Mouse (Mus musculus) intestine, postnatal 0 days (tissue): ENCODE data around the gene Pkp3. TPM values are rescaled to one million over a fixed set of nuclear protein-coding genes. Genes with fewer than 3 reads are reported as not detected.

Source experiments
- ATAC-seq: fragments of 200-750 bp; cut with Nextera tagmentation; 2 replicates; pipeline ENCODE4 v1.8.0; 2017; ENCODE audit warnings: mild to moderate bottlenecking, moderate TSS enrichment, moderate library complexity
- H3K27ac ChIP-seq: fragments of 300-500 bp; sonication (generic); 2 replicates; pipeline ENCODE4 v1.5.1; 2014; ENCODE audit warnings: mild to moderate bottlenecking, low read depth, low read length, moderate library complexity
- H3K27me3 ChIP-seq: fragments of 300-500 bp; sonication (generic); replicated peaks from 2 replicates; pipeline ENCODE4 v1.6.1; 2014; ENCODE audit warnings: low read length, mixed read lengths; ENCODE audit not compliant: control insufficient read depth, insufficient read depth
- H3K36me3 ChIP-seq: fragments of 300-500 bp; sonication (generic); 2 replicates; pipeline ENCODE4 v1.6.1; 2014; ENCODE audit warnings: mild to moderate bottlenecking, moderate library complexity; ENCODE audit not compliant: control insufficient read depth, insufficient read depth
- H3K4me1 ChIP-seq: fragments of 300-500 bp; sonication (generic); replicated peaks from 2 replicates; pipeline ENCODE4 v1.6.1; 2014; ENCODE audit warnings: antibody characterized with exemption, low read length, mixed read lengths; ENCODE audit not compliant: control insufficient read depth, insufficient read depth
- H3K4me2 ChIP-seq: fragments of 300-500 bp; sonication (generic); replicated peaks from 2 replicates; pipeline ENCODE4 v1.6.1; 2014; ENCODE audit warnings: low read depth, mild to moderate bottlenecking, moderate library complexity
- H3K4me3 ChIP-seq: fragments of 300-500 bp; sonication (generic); 2 replicates; pipeline ENCODE4 v1.5.1; 2014; ENCODE audit warnings: low read depth, low read length
- H3K9ac ChIP-seq: fragments of 300-500 bp; sonication (generic); 2 replicates; pipeline ENCODE4 v1.6.1; 2014; ENCODE audit warnings: mild to moderate bottlenecking, low read depth, low read length
- H3K9me3 ChIP-seq: fragments of 300-500 bp; sonication (generic); 2 replicates; pipeline ENCODE4 v1.6.1; 2016; ENCODE audit warnings: mixed run types; ENCODE audit not compliant: control insufficient read depth
- CTCF ChIP-seq: sonication (generic); IDR thresholded peaks from 2 replicates; pipeline ENCODE4 v1.5.1; 2016; ENCODE audit warnings: low read depth, mild to moderate bottlenecking, control low read depth, antibody characterized with exemption, moderate library complexity
- WGBS: fragments of 180-500 bp; shearing (Covaris S2); extraction: QIAGEN DNeasy Blood & Tissue Kit; methylation state at CpG from one replicate; pipeline ENCODE4 v1.1.7; 2014; 5-methylcytosine and 5-hydroxymethylcytosine counted together
- polyA plus RNA-seq: library from polyadenylated mRNA; unstranded; fragments of >200 nt; fragmentation: Nextera tagmentation; extraction: Ambion mirVana; gene quantifications from 2 replicates; pipeline ENCODE4 v1.2.1, GENCODE M21; 2015

The Pkp3 gene
- polyA plus RNA-seq, 1 experiment from 2014 or later, result 35.3 TPM

DNA sequence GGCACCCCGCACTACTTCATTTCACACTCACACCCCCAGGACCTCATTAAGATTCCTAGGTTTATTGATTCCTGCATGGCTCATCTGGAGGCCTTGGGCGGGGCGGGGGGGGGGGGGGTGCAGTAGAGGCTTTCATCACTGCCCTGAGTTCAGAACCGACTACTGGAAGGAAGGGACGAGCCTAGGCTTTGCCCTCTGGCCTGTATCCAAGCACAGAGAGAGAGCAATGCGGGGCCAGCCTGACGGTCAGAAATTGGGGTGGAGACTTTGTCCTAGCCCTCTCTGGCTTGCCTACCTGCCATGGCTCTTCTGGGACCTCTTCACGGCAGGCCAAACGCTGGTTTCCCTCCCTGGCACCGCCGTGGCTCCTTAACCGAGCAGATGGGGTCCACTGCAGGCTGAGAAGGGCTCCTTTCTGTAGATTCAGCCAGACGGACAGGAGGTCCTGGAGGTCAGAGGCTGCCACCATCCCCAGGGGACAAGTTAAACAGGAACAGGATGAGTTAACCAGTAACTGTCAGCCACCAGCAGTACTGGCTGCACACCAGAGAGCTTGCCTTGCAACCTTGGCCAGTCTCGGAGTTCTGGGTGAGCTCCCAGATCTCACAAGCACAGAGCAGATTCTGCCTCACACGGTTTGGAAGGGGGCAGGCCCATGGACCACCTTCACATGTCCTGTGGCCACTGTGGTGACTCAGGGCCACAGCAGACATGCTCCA lies 16.6 kb downstream of the Pkp3 start:
- H3K4me1 ChIP-seq, result no peaks in the 10 kb centered on the region; the same call in 1 of the 2 replicates
- no peak for ATAC-seq
- H3K36me3 ChIP-seq, result peaks cover 13% of the 10 kb centered on the region; the same call in 1 of the 2 replicates
- H3K9me3 ChIP-seq, result no peaks in the 10 kb centered on the region
- WGBS, result 52% methylated on average over 15 of the region's 15 CpGs
- no peak overlapping the region for H3K27ac ChIP-seq
- no peak overlapping the region for H3K4me2 ChIP-seq
- no peaks in the 10 kb centered on the region for H3K27me3 ChIP-seq
- no peak overlapping the region for H3K9ac ChIP-seq
- H3K4me3 ChIP-seq, result no peak overlapping the region
- no peak for TF ChIP-seq CTCF

DNA sequence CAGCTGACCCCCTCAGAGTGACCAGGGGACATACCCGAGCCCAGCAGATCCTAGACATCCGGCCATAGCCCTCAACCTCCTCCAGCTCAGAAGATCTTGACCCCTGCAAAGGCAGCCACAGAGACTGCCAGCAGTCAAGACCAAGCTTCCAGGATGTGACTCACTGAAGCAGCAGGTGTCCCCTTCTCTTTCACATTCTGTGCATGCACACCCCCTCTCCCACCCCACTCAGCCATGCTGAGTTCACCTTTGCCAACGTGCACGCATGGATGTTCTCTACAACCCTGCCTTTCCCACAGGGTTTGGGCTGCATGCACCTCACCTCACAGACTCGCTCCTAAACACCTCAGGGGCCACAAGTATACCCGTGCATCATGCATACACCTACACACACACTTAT lies 18.0 kb downstream of the Pkp3 start:
- 80% methylated on average over 6 of the region's 6 CpGs for WGBS
- Histone ChIP-seq H3K27ac (no peak overlapping the region), H3K27me3 (no peaks in the 10 kb centered on the region), H3K36me3 (peaks cover 10% of the 10 kb centered on the region; the same call in 1 of the 2 replicates), H3K9me3 (no peaks in the 10 kb centered on the region), H3K4me3 (no peak overlapping the region), H3K9ac (no peak overlapping the region), H3K4me1 (no peaks in the 10 kb centered on the region; the same call in 1 of the 2 replicates), H3K4me2 (peak overlapping the region; percentile 30)
- TF ChIP-seq CTCF, result no peak
- ATAC-seq, result no peak

- H3K4me2 ChIP-seq, result peak overlapping the region; percentile 30; the same call in 1 of the 2 replicates
- no peak overlapping the region for H3K9ac ChIP-seq
- H3K4me3 ChIP-seq, result no peak overlapping the region
- peaks cover 4% of the 10 kb centered on the region; the same call in 1 of the 2 replicates for H3K36me3 ChIP-seq
- no peak overlapping the region; the same call in 1 of the 2 replicates for H3K27ac ChIP-seq
- no peaks in the 10 kb centered on the region for H3K27me3 ChIP-seq
- H3K9me3 ChIP-seq, result no peaks in the 10 kb centered on the region
- TF ChIP-seq CTCF, result peak; percentile 37
- 38% methylated on average over 6 of the region's 6 CpGs for WGBS
- no peaks in the 10 kb centered on the region; the same call in 1 of the 2 replicates for H3K4me1 ChIP-seq
- ATAC-seq, result no peak
Measured at GRCm38 (mm10) chr7:141096649-141097056, 18.6 kb downstream of the Pkp3 start.

DNA sequence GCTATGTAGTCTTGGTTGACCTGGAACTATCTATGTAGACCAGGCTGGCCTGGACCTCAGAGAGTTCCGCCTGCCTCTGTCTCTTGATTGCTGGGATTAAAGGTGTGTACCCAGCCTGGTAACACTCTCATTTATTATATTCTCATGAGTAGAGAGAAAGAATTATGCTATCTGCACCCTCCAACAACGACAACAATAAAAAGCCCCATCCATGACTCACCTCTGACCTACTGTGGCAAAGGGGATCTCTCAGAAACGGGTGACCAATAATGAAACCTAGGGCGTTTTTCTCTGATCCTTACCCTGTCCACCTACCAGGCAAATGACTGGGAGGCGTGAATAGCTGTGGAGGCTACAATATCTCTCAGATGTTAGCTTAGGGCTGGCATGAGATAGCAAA lies 19.2 kb downstream of the Pkp3 start:
- TF ChIP-seq CTCF, result no peak
- Histone ChIP-seq H3K9ac (no peak overlapping the region), H3K36me3 (no peaks in the 10 kb centered on the region), H3K4me3 (no peak overlapping the region), H3K9me3 (no peaks in the 10 kb centered on the region), H3K4me1 (no peaks in the 10 kb centered on the region; the same call in 1 of the 2 replicates), H3K4me2 (no peak overlapping the region), H3K27me3 (no peaks in the 10 kb centered on the region), H3K27ac (no peak overlapping the region)
- 58% methylated on average over 5 of the region's 5 CpGs for WGBS
- no peak for ATAC-seq

DNA sequence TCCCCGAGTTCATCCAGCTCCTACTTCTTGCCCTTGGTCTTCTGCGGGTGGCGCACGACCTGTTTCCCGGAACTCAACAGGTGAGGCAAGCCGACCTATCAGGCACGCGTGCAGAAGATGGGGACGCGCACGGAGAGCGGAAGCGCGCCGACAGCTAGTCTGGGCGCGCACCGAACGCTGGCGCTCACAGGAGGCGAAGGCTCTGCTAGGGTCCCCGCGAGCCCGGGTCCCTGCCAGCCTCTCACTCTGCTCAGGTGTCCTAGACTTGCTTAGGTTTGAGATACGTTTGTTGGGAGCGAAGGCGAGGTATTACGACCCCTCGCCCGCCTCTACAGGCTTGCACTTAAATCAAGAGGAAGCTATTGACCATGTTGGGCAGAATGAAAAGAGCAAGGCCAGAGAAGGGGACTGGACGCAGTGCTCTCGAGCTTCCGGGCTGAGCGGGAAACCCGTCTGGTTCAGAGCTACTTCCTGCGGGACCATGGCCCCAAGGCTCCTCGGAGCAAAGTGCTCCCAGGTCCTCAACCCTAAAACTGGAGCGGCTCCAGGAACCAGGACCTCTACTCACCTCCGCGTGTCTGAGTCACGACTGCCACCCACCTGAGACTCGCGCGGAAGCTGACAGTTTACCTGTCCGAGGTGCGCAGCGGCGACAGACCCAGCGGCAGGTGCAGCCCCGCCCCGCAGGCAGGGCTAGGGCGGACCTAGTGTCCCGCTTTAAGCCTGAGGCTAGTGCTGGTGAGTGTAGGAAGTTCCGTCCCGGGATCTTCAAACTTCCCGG lies 22.1 kb downstream of the Pkp3 start, which contains the start of gene Sigirr:
Gene Sigirr (minus strand): TSS at position 662 of the 781 bp plus-strand sequence.
- Histone ChIP-seq H3K27ac (peak within 1 kb of the TSS; percentile 93), H3K4me2 (peak within 1 kb of the TSS; percentile 89), H3K4me1 (no peaks in the 10 kb centered on the region; the same call in 1 of the 2 replicates), H3K9me3 (no peaks in the 10 kb centered on the region), H3K27me3 (no peaks in the 10 kb centered on the region), H3K36me3 (peaks cover 20% of the 10 kb centered on the region; the same call in 1 of the 2 replicates), H3K4me3 (peak within 1 kb of the TSS; percentile 50), H3K9ac (peak within 1 kb of the TSS; percentile 64)
- WGBS, result 1% methylated on average over 55 of the region's 56 CpGs
- no peak for TF ChIP-seq CTCF
- peak; percentile 81 for ATAC-seq

DNA sequence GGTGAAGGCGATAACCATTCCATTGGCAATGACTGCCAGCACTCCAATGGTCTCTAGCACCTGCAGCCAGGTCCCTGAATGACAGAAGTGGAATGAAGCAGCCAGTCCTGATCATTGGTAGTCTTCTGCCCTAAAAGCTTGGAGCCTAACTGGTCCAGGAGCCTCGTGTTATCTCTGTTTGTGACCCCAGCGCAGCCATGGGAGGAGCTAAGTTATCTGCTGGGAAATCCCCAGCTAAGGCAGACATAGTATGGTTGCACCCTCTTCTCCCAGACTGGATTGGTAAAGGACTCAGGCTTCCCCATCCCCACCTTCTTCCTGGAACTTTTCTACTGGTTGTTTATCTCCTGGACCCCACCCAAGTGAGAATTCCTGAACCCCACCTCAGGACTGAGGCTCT lies 25.1 kb downstream of the Pkp3 start:
- TF ChIP-seq CTCF, result no peak
- WGBS, result 55% methylated on average over 3 of the region's 3 CpGs
- ATAC-seq, result no peak

More for the DNA sequence above, 25.1 kb downstream of the Pkp3 start:
- no peak overlapping the region for H3K27ac ChIP-seq
- H3K36me3 ChIP-seq, result peaks cover 39% of the 10 kb centered on the region; the same call in 1 of the 2 replicates
- no peak overlapping the region for H3K4me3 ChIP-seq
- H3K9me3 ChIP-seq, result no peaks in the 10 kb centered on the region
- H3K4me1 ChIP-seq, result no peaks in the 10 kb centered on the region
- no peak overlapping the region for H3K9ac ChIP-seq
- no peak overlapping the region for H3K4me2 ChIP-seq
- no peaks in the 10 kb centered on the region for H3K27me3 ChIP-seq
